Mouse (Mus musculus): Measurements from ENCODE around the gene Gabpb2. TPM values are rescaled to one million over a fixed set of nuclear protein-coding genes. Genes with fewer than 3 reads are reported as not detected.

Gabpb2 gene
- polyA plus RNA-seq, 1 experiment from 2014 or later, result 4.3 TPM

DNA sequence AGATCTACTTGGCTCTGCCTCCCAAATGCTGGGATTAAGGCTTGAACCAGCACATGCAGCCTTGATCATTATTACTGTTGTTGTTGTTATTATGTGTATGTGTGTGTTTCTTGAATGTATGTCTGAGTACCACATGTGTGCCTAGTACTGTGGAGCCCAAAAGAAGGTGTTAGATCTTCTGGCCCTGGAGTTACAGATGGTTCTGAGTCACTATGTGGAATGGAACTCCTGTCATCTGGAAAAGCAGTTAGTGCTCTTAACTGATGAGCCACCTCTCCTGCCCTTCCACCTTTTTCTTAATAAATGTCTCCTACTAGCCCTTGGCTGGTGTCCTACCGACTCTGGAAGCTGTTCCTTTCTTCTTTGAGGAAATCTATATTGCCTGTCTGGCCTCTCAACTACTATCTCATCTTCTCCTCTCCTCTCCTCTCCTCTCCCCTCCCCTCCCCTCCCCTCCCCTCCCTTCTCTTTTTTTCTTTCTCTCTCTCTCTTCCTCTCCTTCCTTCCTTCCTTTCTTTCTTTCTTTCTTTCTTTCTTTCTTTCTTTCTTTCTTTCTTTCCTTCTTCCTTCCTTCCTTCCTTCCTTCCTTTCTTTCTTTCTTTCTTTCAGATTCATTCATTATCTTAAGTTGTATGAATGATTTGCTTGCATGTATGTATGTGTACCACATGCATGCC lies 30.1 kb upstream of the Gabpb2 start:
- H3K9me3 ChIP-seq (replicated peaks; ENCODE audit: control insufficient read depth, low read length), result no peaks in the 10 kb centered on the region
- no peaks in the 10 kb centered on the region for H3K4me1 ChIP-seq (ENCODE audit: control insufficient read depth, insufficient read depth, low read length)
- H3K36me3 ChIP-seq (ENCODE audit: control insufficient read depth, insufficient read depth, low read length), result 0 out of 2 replicates have a peak, but pooled peaks cover 5% of the 10 kb centered on the region
- DNase-seq (ENCODE audit: low spot score) (no peak), ATAC-seq (no peak)
- no peak overlapping the region for H3K4me3 ChIP-seq (ENCODE audit: low read depth, low read length)
- H3K9ac ChIP-seq (ENCODE audit: low read length), result no peak overlapping the region
- 96% methylated on average over 1 of the region's 1 CpGs for WGBS
- no peaks in the 10 kb centered on the region for H3K27me3 ChIP-seq (replicated peaks; ENCODE audit: control insufficient read depth, insufficient read depth, low read length)
- H3K27ac ChIP-seq (ENCODE audit: low read depth, low read length), result no peak overlapping the region
- no peak overlapping the region for H3K4me2 ChIP-seq (ENCODE audit: low read length)

DNA sequence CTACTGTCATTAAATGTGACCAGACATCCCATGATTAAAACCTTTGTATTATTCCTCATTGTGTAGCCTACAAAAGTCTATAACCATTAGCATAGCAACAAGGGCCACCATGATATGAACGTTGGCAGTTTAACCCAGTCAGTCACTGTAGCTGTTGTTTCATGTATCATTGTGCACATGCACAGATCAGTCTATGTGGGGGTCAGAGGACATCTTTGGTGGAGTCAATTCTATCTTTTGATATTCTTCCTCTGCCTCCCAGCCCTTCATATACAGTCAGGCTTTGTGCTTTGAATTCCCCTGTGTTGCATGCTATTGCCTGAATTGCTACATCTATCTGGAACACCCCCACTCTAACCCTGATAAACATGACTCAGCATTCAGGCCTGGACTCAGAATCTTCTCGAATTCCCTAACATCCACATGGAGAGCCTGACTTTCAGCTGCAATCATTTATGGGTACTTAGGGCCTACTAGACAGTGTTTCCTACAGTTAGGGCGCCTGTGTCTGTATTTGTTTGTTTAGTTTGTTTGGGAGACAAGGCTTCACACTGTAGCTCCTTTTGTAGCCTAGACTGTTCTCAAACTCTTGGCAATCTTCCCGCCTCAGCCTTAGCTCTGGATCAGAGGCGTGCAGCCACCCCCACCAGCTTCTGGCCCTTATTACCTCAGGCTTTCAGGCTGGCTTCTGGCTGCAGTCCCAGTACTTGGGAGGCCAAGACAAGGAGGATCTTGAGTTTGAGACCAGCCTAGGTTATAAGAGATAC lies 28.9 kb upstream of the Gabpb2 start:
- WGBS, result 72% methylated on average over 5 of the region's 5 CpGs
- ATAC-seq, result no peak
- Histone ChIP-seq H3K4me3 (ENCODE audit: low read depth, low read length) (no peak overlapping the region), H3K4me2 (ENCODE audit: low read length) (no peak overlapping the region), H3K9ac (ENCODE audit: low read length) (no peak overlapping the region), H3K36me3 (ENCODE audit: control insufficient read depth, insufficient read depth, low read length) (peaks cover 6% of the 10 kb centered on the region), H3K4me1 (ENCODE audit: control insufficient read depth, insufficient read depth, low read length) (no peaks in the 10 kb centered on the region), H3K27me3 (replicated peaks; ENCODE audit: control insufficient read depth, insufficient read depth, low read length) (no peaks in the 10 kb centered on the region), H3K9me3 (replicated peaks; ENCODE audit: control insufficient read depth, low read length) (no peaks in the 10 kb centered on the region), H3K27ac (ENCODE audit: low read depth, low read length) (no peak overlapping the region)
- peak; percentile 23 for DNase-seq (ENCODE audit: low spot score)

DNA sequence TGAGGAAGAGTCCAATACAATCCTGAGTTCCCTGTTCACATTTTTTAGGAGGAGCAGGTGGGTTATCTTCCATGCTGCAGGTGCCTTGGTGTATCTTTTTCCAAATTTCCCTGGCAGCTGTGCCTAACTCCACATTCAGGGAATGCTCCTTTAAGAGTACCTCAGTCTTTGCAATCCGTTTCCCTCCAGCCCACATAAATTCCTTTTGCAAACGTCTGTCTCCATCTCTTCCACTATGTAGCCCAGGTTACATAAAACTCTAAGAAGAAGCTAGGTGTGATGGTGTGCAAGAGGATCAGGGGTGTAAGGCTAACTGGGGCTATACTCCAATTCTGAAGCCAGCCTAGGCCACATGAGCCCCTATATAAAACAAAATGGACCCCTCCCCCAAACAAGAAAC lies 25.4 kb upstream of the Gabpb2 start:
- Histone ChIP-seq H3K27ac (ENCODE audit: low read depth, low read length) (no peak overlapping the region), H3K27me3 (replicated peaks; ENCODE audit: control insufficient read depth, insufficient read depth, low read length) (no peaks in the 10 kb centered on the region), H3K9me3 (replicated peaks; ENCODE audit: control insufficient read depth, low read length) (no peaks in the 10 kb centered on the region), H3K4me1 (ENCODE audit: control insufficient read depth, insufficient read depth, low read length) (no peaks in the 10 kb centered on the region), H3K4me2 (ENCODE audit: low read length) (no peak overlapping the region), H3K36me3 (ENCODE audit: control insufficient read depth, insufficient read depth, low read length) (peaks cover 9% of the 10 kb centered on the region), H3K4me3 (ENCODE audit: low read depth, low read length) (no peak overlapping the region), H3K9ac (ENCODE audit: low read length) (no peak overlapping the region)
- no peak for ATAC-seq
- WGBS, result 88% methylated on average over 2 of the region's 2 CpGs
- DNase-seq (ENCODE audit: low spot score), result no peak

DNA sequence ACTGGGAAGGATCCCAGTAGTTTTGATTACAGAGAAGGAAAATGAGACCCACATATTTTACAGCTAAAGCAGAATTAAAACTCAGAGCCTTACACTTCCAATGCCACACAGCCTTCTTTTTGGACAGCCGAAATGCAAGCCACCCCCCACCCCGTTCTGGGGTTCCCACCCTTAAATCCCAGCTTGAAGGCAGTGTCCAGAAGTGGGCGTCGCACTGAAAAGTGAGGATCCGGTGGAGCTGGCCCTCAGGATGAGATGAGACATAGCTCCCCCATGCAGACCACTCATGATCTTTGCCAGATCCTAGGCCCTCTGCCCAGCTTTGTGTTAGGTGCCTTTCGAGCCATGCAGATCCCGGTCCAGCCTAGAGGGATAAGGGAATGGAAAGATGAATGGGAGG lies 23.8 kb upstream of the Gabpb2 start, which contains the start of gene Gm128:
Gene Gm128, minus strand, starts transcription at position 101 of the 400 bp plus-strand sequence.
- H3K27me3 ChIP-seq (replicated peaks; ENCODE audit: control insufficient read depth, insufficient read depth, low read length), result no peaks in the 10 kb centered on the region
- H3K36me3 ChIP-seq (ENCODE audit: control insufficient read depth, insufficient read depth, low read length), result peaks cover 24% of the 10 kb centered on the region
- no peak within 1 kb of the TSS for H3K9ac ChIP-seq (ENCODE audit: low read length)
- no peak within 1 kb of the TSS for H3K27ac ChIP-seq (ENCODE audit: low read depth, low read length)
- DNase-seq (ENCODE audit: low spot score), result no peak
- H3K4me3 ChIP-seq (ENCODE audit: low read depth, low read length), result no peak within 1 kb of the TSS
- no peak within 1 kb of the TSS for H3K4me2 ChIP-seq (ENCODE audit: low read length)
- WGBS, result 78% methylated on average over 7 of the region's 7 CpGs
- H3K4me1 ChIP-seq (ENCODE audit: control insufficient read depth, insufficient read depth, low read length), result no peaks in the 10 kb centered on the region
- H3K9me3 ChIP-seq (replicated peaks; ENCODE audit: control insufficient read depth, low read length), result no peaks in the 10 kb centered on the region
- no peak for ATAC-seq

DNA sequence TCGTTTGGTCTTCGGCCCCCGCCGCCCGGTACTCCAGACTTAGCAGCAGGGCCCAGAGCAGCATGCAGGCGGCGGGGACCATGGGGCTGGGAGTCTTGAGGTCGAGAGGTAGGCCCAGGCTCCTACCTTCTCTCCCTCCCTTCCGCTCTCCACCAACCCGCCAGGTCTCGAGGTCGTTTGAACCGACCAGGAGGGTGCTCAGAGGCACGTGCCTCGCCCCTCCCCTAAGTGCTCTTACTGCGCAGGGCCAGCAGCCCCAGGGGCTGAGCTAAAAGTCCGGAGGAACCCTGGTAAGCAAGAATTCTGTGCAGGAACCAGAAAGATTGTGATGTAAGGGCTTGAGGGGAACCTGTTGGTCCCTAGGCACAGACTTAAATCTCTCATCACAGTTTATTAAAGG lies 23.2 kb upstream of the Gabpb2 start:
- WGBS, result 47% methylated on average over 17 of the region's 17 CpGs
- peaks cover 30% of the 10 kb centered on the region for H3K36me3 ChIP-seq (ENCODE audit: control insufficient read depth, insufficient read depth, low read length)

DNA sequence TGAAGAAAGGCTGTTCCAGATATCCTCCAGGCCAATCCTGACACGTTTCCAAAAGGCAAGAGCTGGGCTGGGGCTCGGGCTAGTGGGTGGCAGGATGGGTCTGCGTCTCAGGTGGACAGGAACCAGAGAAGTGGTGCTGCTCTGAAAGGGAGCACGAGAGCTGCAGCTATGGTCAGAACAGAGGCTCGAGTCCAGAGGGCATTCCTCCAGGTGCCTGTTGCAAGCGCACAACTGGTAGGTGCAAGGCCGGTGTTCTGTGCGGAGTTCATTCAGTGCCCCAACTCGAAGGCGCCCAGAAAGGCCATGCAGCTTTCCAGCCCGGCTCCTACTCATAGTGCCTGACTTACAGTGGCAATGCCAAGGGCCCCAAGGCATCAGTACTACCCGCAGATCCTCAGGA lies 22.3 kb upstream of the Gabpb2 start:
- no peak overlapping the region for H3K4me3 ChIP-seq (ENCODE audit: low read depth, low read length)
- DNase-seq (ENCODE audit: low spot score), result no peak

More for the DNA sequence above, 23.2 kb upstream of the Gabpb2 start:
- no peaks in the 10 kb centered on the region for H3K4me1 ChIP-seq (ENCODE audit: control insufficient read depth, insufficient read depth, low read length)
- H3K9ac ChIP-seq (ENCODE audit: low read length), result no peak overlapping the region
- no peaks in the 10 kb centered on the region for H3K9me3 ChIP-seq (replicated peaks; ENCODE audit: control insufficient read depth, low read length)
- no peaks in the 10 kb centered on the region for H3K27me3 ChIP-seq (replicated peaks; ENCODE audit: control insufficient read depth, insufficient read depth, low read length)
- ATAC-seq (no peak), DNase-seq (ENCODE audit: low spot score) (no peak)
- H3K27ac ChIP-seq (ENCODE audit: low read depth, low read length), result no peak overlapping the region
- no peak overlapping the region for H3K4me3 ChIP-seq (ENCODE audit: low read depth, low read length)
- H3K4me2 ChIP-seq (ENCODE audit: low read length), result no peak overlapping the region

DNA sequence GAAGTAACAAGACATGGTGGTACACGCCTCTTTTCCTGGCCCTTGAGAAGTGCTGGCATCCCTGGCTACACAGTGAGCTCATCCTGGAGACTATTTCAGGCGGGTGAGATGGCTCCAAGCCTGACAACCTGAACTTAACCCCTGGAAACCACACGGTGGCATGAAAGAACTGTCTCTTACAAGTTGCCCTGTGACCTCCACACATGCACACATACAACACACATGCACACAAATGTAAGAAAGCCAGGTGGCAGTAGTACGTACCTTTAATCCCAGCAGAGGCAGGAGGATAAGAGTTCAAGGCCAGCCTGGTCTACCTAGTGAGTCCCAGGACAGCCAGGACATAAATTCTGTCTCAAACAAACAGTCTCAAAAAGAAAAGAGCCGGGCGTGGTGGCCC lies 21.3 kb upstream of the Gabpb2 start:
- Histone ChIP-seq H3K27ac (ENCODE audit: low read depth, low read length) (no peak overlapping the region), H3K9ac (ENCODE audit: low read length) (no peak overlapping the region), H3K36me3 (ENCODE audit: control insufficient read depth, insufficient read depth, low read length) (peaks cover 49% of the 10 kb centered on the region), H3K9me3 (replicated peaks; ENCODE audit: control insufficient read depth, low read length) (no peaks in the 10 kb centered on the region), H3K4me3 (ENCODE audit: low read depth, low read length) (no peak overlapping the region), H3K4me2 (ENCODE audit: low read length) (no peak overlapping the region), H3K4me1 (ENCODE audit: control insufficient read depth, insufficient read depth, low read length) (no peaks in the 10 kb centered on the region), H3K27me3 (replicated peaks; ENCODE audit: control insufficient read depth, insufficient read depth, low read length) (no peaks in the 10 kb centered on the region)
- no peak for DNase-seq (ENCODE audit: low spot score)
- WGBS, result 88% methylated on average over 6 of the region's 6 CpGs
- ATAC-seq, result no peak

More for the DNA sequence above, 22.3 kb upstream of the Gabpb2 start:
- Histone ChIP-seq H3K27ac (ENCODE audit: low read depth, low read length) (no peak overlapping the region), H3K4me2 (ENCODE audit: low read length) (no peak overlapping the region), H3K9ac (ENCODE audit: low read length) (no peak overlapping the region), H3K36me3 (ENCODE audit: control insufficient read depth, insufficient read depth, low read length) (peaks cover 40% of the 10 kb centered on the region), H3K9me3 (replicated peaks; ENCODE audit: control insufficient read depth, low read length) (no peaks in the 10 kb centered on the region), H3K27me3 (replicated peaks; ENCODE audit: control insufficient read depth, insufficient read depth, low read length) (no peaks in the 10 kb centered on the region), H3K4me1 (ENCODE audit: control insufficient read depth, insufficient read depth, low read length) (no peaks in the 10 kb centered on the region)
- no peak for ATAC-seq
- WGBS, result 84% methylated on average over 12 of the region's 12 CpGs

DNA sequence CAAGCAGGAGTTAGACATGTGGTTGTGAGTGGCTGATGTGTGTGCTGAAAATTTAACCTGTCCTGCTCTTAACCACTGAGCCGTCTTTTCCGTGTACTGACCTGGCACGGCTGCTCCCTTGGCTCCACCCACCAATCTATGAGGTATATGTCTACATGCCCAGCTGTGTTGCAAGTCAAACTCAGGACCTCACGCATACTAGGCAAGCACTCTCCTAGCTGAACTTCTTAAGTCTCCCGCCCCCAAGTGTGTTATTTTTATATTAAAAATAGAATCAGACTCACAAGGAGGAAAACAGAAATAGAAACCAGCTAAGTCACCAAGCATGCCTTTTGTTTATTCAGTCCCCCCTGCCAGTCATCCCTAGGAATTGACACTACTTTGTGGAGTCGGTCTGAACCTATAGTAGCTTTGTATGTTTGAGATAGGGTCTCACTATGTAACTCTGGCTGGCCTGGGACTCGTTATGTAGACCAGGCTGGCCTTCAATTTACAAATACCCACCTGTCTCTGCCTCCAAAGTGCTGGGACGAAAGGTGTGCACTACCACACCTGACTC lies 19.9 kb upstream of the Gabpb2 start:
- Histone ChIP-seq H3K9me3 (replicated peaks; ENCODE audit: control insufficient read depth, low read length) (no peaks in the 10 kb centered on the region), H3K27ac (ENCODE audit: low read depth, low read length) (no peak overlapping the region), H3K4me1 (ENCODE audit: control insufficient read depth, insufficient read depth, low read length) (no peaks in the 10 kb centered on the region), H3K9ac (ENCODE audit: low read length) (no peak overlapping the region), H3K4me3 (ENCODE audit: low read depth, low read length) (no peak overlapping the region), H3K27me3 (replicated peaks; ENCODE audit: control insufficient read depth, insufficient read depth, low read length) (no peaks in the 10 kb centered on the region), H3K36me3 (ENCODE audit: control insufficient read depth, insufficient read depth, low read length) (peaks cover 62% of the 10 kb centered on the region), H3K4me2 (ENCODE audit: low read length) (no peak overlapping the region)
- 91% methylated on average over 8 of the region's 8 CpGs for WGBS
- no peak for DNase-seq (ENCODE audit: low spot score)
- no peak; the same call in 1 of the 2 replicates for ATAC-seq

Measured in forebrain, embryonic 14.5 days (tissue).